Mouse (Mus musculus) embryo, embryonic 10 days (tissue): Measurements from ENCODE around the gene Palm2.

Experiments used
- DNase-seq: peaks from one replicate; pipeline ENCODE4 v3.0.0-alpha.2; 2015; ENCODE audit warnings: low spot score

Palm2 gene

DNA sequence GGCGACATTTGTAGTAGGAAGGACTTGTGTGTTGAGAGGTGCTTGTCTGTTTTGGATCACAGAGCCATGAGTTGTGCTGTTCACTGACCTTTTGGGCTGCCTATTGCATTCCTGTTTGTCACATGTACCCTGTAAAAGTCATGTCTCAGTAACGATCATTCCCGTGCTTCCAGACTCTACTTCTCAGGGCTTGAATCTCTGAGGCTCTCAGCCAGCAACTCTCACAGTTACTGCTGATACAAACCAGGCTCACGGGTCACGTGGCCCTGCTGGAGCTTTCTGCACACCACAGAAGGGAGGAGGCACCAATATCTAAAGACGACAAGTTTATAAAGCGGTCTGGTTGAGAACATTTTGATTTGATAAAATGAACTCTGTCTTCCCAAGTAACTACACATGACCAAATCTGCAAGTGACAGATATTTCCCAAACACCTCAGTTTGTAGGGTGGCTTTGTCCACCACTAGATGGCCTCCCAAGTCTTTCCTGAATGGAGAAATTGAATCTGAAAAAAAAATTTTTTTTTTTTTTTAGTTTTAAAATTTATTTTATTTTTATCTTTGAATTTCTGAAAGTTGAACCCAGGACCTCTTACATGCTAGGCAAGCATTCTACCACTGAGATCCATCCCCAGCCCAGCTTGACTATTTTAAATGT is 236.9 kb downstream of the Palm2 start:
- peak; percentile 37 for DNase-seq

- no peak for DNase-seq
These were observed 238.5 kb downstream of the Palm2 start for GRCm38 (mm10) chr4:57672541-57672940.

DNA sequence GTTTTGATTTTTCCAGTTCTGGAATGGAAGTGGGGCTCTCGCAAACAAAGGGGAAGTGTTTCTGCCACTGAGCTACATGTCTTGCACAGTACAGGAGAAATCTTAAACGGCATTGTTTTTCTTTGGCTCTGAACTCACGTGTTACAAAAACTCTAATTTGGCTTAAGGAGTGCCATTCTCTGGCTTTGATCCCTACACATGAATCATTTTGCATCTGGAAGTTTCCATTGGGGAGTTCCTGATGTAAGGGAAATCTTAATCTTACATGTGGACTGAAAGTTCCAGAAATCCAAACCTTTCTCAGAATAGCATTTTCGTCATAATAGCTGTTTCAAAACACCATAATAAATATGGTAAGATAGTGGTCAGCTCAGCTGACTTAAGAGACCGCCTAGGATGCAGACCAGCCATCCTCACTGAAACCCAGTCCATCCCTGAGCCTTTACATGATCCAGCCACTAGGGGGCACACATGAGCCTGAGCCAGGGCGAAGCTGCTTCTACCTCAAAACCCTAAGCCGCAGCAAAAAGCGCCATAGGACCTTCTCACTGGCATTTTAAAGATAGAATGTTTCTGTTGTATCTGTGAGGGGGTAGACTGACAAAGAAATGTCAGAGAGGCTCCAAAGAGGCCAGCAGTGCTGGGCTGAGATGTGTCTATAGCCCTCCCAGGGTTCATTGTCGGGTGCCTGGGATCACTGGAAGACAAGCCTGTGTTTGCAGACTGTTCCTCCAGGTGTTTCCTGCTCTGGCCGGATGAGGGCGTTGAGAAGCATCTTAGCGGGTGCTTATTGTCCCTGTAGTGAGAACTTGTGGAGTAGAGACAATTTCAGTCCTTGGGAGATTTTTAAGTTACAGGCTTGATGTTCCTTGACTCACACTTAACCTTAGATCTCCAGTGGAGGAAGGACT is 239.2 kb downstream of the Palm2 start:
- peak; percentile 93 for DNase-seq

DNA sequence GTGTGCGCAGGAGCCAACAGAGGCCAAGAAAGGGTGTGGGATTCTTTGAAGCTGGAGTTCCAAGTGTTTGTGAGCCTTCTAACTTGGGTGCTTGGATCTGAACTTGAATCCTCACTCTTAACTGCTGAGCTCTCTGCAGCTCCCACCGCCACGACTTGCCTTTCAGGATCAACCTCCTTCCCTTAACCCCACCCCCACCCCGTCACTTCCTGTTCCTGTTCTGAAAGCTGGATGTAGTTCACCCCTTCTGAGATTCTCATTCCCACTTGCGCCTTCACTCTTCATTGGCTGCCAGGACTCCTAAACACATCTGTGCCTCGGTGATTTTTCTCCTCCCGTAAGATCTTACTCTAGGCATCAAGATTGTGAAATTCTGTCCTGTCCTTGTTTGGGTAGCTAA is 240.3 kb downstream of the Palm2 start:
- no peak for DNase-seq

DNA sequence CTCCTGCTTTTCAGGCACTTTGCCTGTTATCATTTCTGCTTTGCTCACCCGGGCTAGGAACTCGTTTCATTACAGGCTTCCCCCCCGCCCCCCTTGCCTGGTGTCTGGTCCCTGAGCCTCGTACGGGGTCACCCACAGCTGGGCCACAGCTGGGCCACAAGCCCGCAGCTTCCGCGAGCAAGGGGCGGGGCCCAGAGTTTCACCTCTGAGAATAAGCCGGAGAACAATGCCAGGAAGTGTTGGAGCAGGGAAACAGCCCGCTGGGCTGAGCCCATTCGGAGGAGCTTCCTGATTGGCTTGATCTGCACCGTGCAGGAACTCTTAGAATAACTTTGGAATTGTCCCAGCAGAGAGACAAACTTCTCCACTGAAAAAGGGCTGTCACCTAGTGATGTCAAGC is 241.3 kb downstream of the Palm2 start:
- peak; percentile 60 for DNase-seq

- DNase-seq: no peak
These were observed 243.9 kb downstream of the Palm2 start for GRCm38 (mm10) chr4:57677916-57678315.

GRCm38 (mm10) chr4:57678991-57679457 is 245.0 kb downstream of the Palm2 start:
- no peak for DNase-seq

DNA sequence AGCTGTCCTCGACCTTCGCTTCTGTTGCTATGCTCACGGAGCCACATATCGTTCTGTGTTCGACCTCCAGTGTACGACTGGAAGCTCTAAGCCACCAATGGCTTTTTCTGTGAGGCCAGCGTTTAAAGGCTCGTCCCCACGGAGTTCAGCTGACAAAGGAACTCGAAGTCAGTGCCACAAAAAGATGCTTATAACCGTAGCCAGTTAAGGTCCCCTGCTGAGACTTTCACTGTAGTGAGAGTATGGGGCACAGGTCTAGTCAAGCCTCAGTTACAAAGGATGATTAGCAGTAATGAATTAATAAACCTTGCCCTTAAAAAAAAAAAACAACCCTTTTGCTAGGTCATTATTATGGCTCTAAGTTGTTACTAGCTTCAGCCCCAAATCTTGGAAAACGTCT is 246.1 kb downstream of the Palm2 start:
- DNase-seq: no peak

- peak; percentile 31 for DNase-seq
These were observed 247.5 kb downstream of the Palm2 start for GRCm38 (mm10) chr4:57681511-57681910.

GRCm38 (mm10) chr4:57682341-57682740 is 248.3 kb downstream of the Palm2 start:
- no peak for DNase-seq

DNA sequence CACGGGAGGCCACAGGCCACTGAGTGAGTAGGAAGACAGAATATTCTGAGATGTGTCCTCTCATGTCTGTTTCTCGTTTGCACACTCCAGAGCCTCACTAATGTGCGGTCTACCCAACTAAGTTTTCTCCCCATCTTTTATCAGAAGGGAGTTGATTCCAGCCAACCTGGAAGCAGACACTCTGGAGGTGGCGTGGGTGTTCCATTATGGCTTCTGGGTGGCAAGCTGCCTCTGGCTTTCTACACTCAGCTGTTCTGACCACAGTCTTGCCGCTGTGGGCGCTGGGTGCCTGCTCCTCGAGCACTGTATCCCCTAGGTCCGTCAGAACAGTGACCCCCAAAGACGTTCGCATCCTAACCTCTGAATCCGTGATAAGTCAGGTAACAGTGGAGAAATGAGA is 248.9 kb downstream of the Palm2 start:
- no peak for DNase-seq

DNA sequence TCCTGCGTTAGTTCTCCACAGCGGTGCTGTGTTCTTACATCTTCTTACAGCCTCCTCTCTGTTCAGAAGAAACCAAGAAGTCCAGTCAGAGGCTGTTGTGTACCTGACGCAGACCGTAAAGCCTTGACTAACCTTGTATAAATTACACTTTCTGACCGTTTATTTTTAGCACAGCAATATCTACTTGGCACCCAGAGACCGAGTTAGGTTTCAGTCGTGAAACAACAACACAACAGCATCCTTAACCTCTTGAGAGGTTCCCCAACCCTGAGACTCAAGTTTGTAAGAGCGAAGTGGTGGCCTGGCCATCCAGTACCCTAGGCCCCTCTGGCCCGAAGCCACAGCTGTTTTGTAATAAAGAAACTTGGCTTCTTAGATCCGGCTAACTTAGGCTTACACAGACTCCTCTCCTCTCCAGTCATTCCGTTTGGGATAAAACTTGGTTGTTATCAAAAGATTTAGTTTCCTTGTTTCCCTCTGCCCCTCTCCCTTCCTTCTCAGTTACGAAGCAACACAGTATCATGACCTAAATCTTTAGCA is 250.7 kb downstream of the Palm2 start:
- no peak for DNase-seq

DNA sequence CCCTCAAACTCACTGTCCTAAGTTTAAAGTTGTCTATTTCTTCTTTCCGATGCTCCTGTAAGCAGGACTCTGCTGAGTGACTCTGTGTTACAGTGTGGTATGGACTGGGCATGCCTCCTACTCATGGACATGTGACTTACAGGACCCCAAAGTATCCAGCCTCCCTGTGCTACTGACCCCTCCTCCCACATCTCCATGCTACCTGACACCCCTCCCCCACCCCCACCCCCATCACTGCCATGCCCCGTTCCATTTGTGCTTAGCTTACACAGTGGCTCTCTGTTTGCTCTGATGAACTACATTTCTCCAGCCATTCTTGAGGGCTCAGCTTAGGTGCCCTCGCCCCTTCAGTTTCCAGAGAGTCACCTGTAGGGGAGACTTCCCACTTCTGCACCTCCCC is 252.7 kb downstream of the Palm2 start:
- no peak for DNase-seq

GRCm38 (mm10) chr4:57687583-57687982 is 253.5 kb downstream of the Palm2 start:
- no peak for DNase-seq

GRCm38 (mm10) chr4:57688131-57688530 is 254.1 kb downstream of the Palm2 start:
- no peak for DNase-seq

DNA sequence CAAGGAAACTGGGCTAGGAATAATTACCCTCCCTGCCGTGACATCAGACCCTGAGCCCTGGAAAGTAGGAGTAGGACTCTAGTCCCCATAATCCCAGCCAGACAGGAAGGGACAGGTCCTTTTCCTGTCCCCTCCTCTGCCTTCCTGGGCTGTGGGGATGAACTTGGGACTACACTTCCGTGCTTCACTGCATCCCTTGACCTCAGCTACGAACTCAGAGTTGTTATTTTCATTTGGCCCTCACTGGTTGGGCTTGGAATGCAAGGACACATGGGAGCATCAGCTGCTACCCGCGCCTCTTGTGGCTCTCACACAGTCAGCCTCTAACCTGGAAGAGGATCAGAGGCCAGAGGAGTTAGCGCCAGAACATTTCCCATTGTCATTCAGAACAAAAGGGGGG is 256.0 kb downstream of the Palm2 start:
- DNase-seq: no peak

GRCm38 (mm10) chr4:57690805-57691204 is 256.8 kb downstream of the Palm2 start:
- DNase-seq: no peak

- DNase-seq: no peak
These were observed 260.5 kb downstream of the Palm2 start for GRCm38 (mm10) chr4:57694356-57695136.

DNA sequence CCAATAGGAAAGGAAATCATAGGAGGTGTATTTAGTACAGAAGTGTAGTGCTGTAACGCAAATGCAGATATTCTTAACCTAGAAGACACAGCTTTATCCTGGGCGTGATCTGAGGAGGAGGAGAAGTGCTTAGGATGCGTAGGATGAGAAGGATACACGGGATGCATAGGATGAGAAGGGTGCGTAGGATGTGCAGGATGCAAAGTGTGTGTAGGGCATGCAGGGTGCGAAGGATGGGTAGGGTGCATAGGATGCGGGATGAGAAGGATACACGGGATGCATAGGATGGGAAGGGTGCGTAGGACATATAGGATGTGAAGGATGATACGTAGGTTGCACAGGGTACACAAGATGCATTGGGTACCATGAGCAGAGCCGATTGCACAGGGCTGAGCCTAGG is 262.9 kb downstream of the Palm2 start:
- no peak for DNase-seq

DNA sequence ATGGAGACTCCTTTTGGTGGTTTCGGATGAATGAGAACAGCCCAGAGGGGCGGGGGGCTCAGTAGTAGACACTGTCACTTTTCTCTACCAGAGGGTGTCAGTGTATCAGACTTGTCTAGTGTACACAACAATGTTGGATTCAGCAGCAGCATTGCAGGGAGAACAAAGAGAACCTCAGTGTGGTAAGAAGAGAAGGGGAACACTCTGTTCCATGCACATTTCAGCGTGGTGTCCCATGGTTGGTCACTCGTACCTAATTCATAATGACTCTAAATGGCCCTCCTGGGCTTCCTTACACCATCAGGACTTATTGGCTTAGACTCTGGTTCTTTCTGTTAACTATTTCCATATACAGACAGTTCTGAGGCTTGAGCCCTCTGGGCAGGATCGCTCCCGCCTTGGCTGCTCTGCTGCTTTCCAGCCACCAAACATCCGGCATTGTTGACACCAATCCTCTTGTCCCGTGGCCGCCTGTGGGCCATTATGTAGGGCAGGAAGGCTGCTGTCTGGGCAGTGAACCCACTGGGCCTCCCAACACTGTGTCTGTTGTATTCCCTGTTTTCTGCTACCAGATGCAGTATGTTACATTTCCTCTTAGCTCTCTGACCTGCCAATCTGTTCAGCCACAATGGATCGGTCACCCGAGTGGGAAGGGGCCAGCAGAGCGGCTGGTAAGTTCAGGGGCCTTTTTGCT is 264.0 kb downstream of the Palm2 start:
- DNase-seq: no peak

DNA sequence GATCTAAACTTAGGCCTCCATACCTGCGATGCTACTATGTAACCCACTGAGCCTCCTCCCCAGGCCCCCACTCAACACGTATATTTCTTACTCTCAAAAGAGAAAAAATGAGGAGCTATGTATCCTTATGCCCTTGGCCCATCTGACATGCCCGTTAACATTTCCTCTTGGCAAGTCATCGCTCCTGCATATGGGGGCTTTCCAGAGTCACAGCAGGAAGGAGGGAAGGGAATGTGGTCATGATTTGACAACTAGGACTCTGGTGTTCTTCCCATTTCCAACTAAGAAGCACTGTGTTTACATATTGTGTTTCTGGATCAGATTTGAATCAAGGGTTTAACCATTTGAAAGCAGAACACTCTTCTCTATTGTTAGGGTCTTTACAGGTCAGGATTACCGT is 267.5 kb downstream of the Palm2 start:
- no peak for DNase-seq
